Mouse (Mus musculus) ES-Bruce4 (cell line): ENCODE data around the gene Mfsd14a.

Source experiments
- CTCF ChIP-seq: IDR thresholded peaks from one replicate; pipeline ENCODE4 v1.8.1; 2011; ENCODE audit warnings: low read depth, low read length
- POLR2A ChIP-seq: IDR thresholded peaks from one replicate; pipeline ENCODE4 v1.8.1; 2011; ENCODE audit warnings: low read length; ENCODE audit not compliant: insufficient read depth

- no peak for TF ChIP-seq CTCF
- no peak for TF ChIP-seq POLR2A
These were observed 49.4 kb upstream of the Mfsd14a start for GRCm38 (mm10) chr3:116711624-116712435.
